Mouse (Mus musculus): ENCODE measurements at regions not wholly inside any gene's neighbourhood (a gene's known extent, or its start where the extent isn't known, plus 50 kb on each side); places are given as distances from the start of the nearest gene placed in this dataset.
A peak's percentile ranks its signal among the peaks of the same experiment; 100 is the strongest.

- TF ChIP-seq EP300 (IDR thresholded peaks at IDR 0.05; ENCODE audit: low read depth) (no peak), CTCF (IDR thresholded peaks at IDR 0.05; ENCODE audit: low read depth) (peak; percentile 18; the same call in 1 of the 2 replicates)
Measured at GRCm38 (mm10) chr14:25202312-25202711, 256.7 kb upstream of the Zmiz1 start.
